11 mouse cellular contexts compared by ENCODE assay signal in the genomic region with DNA sequence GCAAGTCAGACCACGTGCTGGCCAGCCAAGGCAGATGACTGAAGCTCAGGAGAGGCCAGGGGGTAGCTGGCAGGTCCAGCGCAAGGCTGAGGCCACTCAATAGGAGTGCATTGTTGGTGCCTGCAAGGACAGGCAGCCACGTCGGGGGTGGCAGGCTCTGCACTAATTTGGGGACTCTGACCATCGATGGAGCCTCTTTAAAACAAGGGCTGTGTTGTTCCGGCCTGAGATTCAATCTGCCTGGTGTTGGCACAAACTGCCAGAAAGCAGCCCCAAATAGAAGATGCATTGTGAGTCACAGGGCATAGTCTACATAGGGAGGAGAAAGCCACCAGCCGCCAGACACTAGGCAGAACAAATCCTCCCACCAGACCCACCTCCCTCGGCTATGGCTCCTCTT. TPM values are rescaled to one million over a fixed set of nuclear protein-coding genes. Genes with fewer than 3 reads are reported as not detected.
DNase-seq lines count a peak whose midpoint lies in the region; ATAC-seq and TF ChIP-seq lines count a peak whose summit lies in the region.
"Had no signal": no experiment of that assay in that cellular context is flagged by ENCODE, and none has a peak within 500 bp of the region (broad histone marks: within the 10 kb centered on the region; RNA-seq: fewer than 3 reads in every experiment).

No protein-coding gene starts in this region.

- H3K9ac ChIP-seq in hindbrain, embryonic 13.5 days = no peak overlapping the region
- no peak overlapping the region for H3K9ac ChIP-seq in hindbrain, embryonic 12.5 days

- intact Hi-C loops in left cerebral cortex, adult 2 months (cut with DNase I) = no loop called here

- DNase-seq in frontal cortex, adult 2 months (ENCODE audit: extremely low spot score in 1 of 2, low spot score in 1 of 2) = peak; percentile 71 to 72
- DNase-seq in left cerebral cortex, adult 2 months (ENCODE audit: extremely low spot score in 1 of 2, low spot score in 2 of 2) = peak; percentile 41 to 53
- DNase-seq in right cerebral cortex, postnatal 36 days (ENCODE audit: low spot score in 2 of 2) = peak; percentile 62 to 73
- DNase-seq in lung, adult 2 months = no peak
- DNase-seq in T-cell, adult 2 months (ENCODE audit: low spot score) = no peak
- DNase-seq: heart, adult 18-20 months; kidney, postnatal 25 days had no signal

- no peaks in the 10 kb centered on the region for H3K9me3 ChIP-seq in hindbrain, embryonic 13.5 days
- H3K9me3 ChIP-seq in hindbrain, embryonic 12.5 days (replicated peaks) = no peaks in the 10 kb centered on the region

- H3K27me3 ChIP-seq in hindbrain, embryonic 13.5 days = no peaks in the 10 kb centered on the region
- no peaks in the 10 kb centered on the region for H3K27me3 ChIP-seq in hindbrain, embryonic 12.5 days

- peak; percentile 57 for ATAC-seq in hindbrain, embryonic 13.5 days (ENCODE audit: low FRiP score)
- no peak; the same call in 1 of the 2 replicates for ATAC-seq in hindbrain, embryonic 12.5 days (ENCODE audit: low FRiP score)
- no peak for ATAC-seq in megakaryocyte progenitor cell, adult 5-6 weeks (replicated peaks; ENCODE audit: poor library complexity)

- TF ChIP-seq CTCF in left cerebral cortex, adult 2 months (IDR thresholded peaks at IDR 0.05) = no peak
- TF ChIP-seq CTCF in lung, adult 2 months (IDR thresholded peaks at IDR 0.05; ENCODE audit: insufficient read depth, low read length) = no peak

- no peaks in the 10 kb centered on the region for H3K36me3 ChIP-seq in hindbrain, embryonic 13.5 days
- H3K36me3 ChIP-seq in hindbrain, embryonic 12.5 days = no peaks in the 10 kb centered on the region

- 61% methylated on average over 8 of the region's 8 CpGs for WGBS in hindbrain, embryonic 13.5 days
- 67% methylated on average over 8 of the region's 8 CpGs for WGBS in hindbrain, embryonic 12.5 days
- 67% methylated on average over 8 of the region's 8 CpGs for WGBS in lung, adult 2 months

- peak overlapping the region; percentile 32; the same call in 1 of the 2 replicates for H3K27ac ChIP-seq in hindbrain, embryonic 13.5 days
- no peak overlapping the region for H3K27ac ChIP-seq in hindbrain, embryonic 12.5 days
- peak overlapping the region; percentile 75; the same call in 1 of the 2 replicates for H3K27ac ChIP-seq in left cerebral cortex, adult 2 months
- H3K27ac ChIP-seq: macrophage had no signal

- H3K4me2 ChIP-seq in hindbrain, embryonic 13.5 days = no peak overlapping the region
- no peak overlapping the region for H3K4me2 ChIP-seq in hindbrain, embryonic 12.5 days (replicated peaks)

- H3K4me3 ChIP-seq in hindbrain, embryonic 13.5 days = no peak overlapping the region
- no peak overlapping the region for H3K4me3 ChIP-seq in hindbrain, embryonic 12.5 days
- no peak overlapping the region for H3K4me3 ChIP-seq in left cerebral cortex, adult 2 months
- H3K4me3 ChIP-seq in lung, adult 2 months (replicated peaks; ENCODE audit: extremely low read depth, low read depth, low read length) = no peak overlapping the region

- TF ChIP-seq POLR2A in lung, adult 2 months (IDR thresholded peaks at IDR 0.05; ENCODE audit: borderline replicate concordance, extremely low read depth, low read depth, low read length) = no peak

- H3K4me1 ChIP-seq in hindbrain, embryonic 13.5 days (replicated peaks) = peaks cover 19% of the 10 kb centered on the region
- peaks cover 17% of the 10 kb centered on the region for H3K4me1 ChIP-seq in hindbrain, embryonic 12.5 days
- no peaks in the 10 kb centered on the region for H3K4me1 ChIP-seq in lung, adult 2 months (ENCODE audit: control insufficient read depth, insufficient read depth, low read length)

RNA-seq across cellular contexts. Expression of a gene that starts 23.6 kb away (rescaled TPM):
- 0.89 and 1.1 TPM in 2 replicates for polyA plus RNA-seq in hindbrain, embryonic 13.5 days (2015; fragmentation: Nextera tagmentation; extraction: Ambion mirVana)
- polyA plus RNA-seq in hindbrain, embryonic 12.5 days (2016; fragmentation: Nextera tagmentation; extraction: Ambion mirVana) = 2.6 and 3.7 TPM in 2 replicates
- 12.2 and 13.0 TPM in 2 replicates for polyA plus RNA-seq in frontal cortex, adult 2 months (2012; rRNA removed)
- total RNA-seq in left cerebral cortex, adult 2 months (2021) = 10 to 100 TPM; 10.2 to 11.6 TPM
- 3.7 and 4.7 TPM in 2 replicates for polyA plus RNA-seq in lung, adult 2 months (2012; rRNA removed)
- total RNA-seq in megakaryocyte progenitor cell, adult 5-6 weeks (2015) = 5.5 and 5.7 TPM in 2 replicates
- 4.8 and 5.0 TPM in 2 replicates for total RNA-seq in megakaryocyte progenitor cell, adult 5-6 weeks (2017)

RNA-seq across cellular contexts. Expression of a gene that starts 31.3 kb away (rescaled TPM):
- polyA plus RNA-seq in hindbrain, embryonic 13.5 days (2015; fragmentation: Nextera tagmentation; extraction: Ambion mirVana) = 442 and 459 TPM in 2 replicates
- polyA plus RNA-seq in hindbrain, embryonic 12.5 days (2016; fragmentation: Nextera tagmentation; extraction: Ambion mirVana) = 349 and 383 TPM in 2 replicates
- 282 and 283 TPM in 2 replicates for polyA plus RNA-seq in frontal cortex, adult 2 months (2012; rRNA removed)
- 100 to 1,000 TPM; 170 to 178 TPM for total RNA-seq in left cerebral cortex, adult 2 months (2021)
- 97.5 and 143 TPM in 2 replicates for polyA plus RNA-seq in lung, adult 2 months (2012; rRNA removed)
- total RNA-seq in megakaryocyte progenitor cell, adult 5-6 weeks (2015) = 160 and 167 TPM in 2 replicates
- total RNA-seq in megakaryocyte progenitor cell, adult 5-6 weeks (2017) = 91.4 and 129 TPM in 2 replicates

RNA-seq across cellular contexts. Expression of a gene that starts 56.9 kb away (rescaled TPM):
- polyA plus RNA-seq in hindbrain, embryonic 13.5 days (2015; fragmentation: Nextera tagmentation; extraction: Ambion mirVana) = 140 TPM in 2 replicates
- polyA plus RNA-seq in hindbrain, embryonic 12.5 days (2016; fragmentation: Nextera tagmentation; extraction: Ambion mirVana) = 110 and 113 TPM in 2 replicates
- polyA plus RNA-seq in frontal cortex, adult 2 months (2012; rRNA removed) = 176 and 177 TPM in 2 replicates
- total RNA-seq in left cerebral cortex, adult 2 months (2021) = 100 to 1,000 TPM; 150 to 155 TPM
- polyA plus RNA-seq in lung, adult 2 months (2012; rRNA removed) = 199 and 258 TPM in 2 replicates
- 9.0 and 13.1 TPM in 2 replicates for total RNA-seq in megakaryocyte progenitor cell, adult 5-6 weeks (2015)
- total RNA-seq in megakaryocyte progenitor cell, adult 5-6 weeks (2017) = 19.2 and 23.4 TPM in 2 replicates

Comparison
In these comparisons a context has a peak if more than half of its experiments do, and no peak if none do; other contexts are left out.
1. DNase-seq: peak in frontal cortex, adult 2 months (2 of 2), left cerebral cortex, adult 2 months (2 of 2) and right cerebral cortex, postnatal 36 days (2 of 2); none in lung, adult 2 months (single experiment) and T-cell, adult 2 months (single experiment).